ENCODE assay signal across 21 mouse cellular contexts in genomic region chr6:4892417-4892816, GRCm38 (mm10). TPM values are rescaled to one million over a fixed set of nuclear protein-coding genes. Genes with fewer than 3 reads are reported as not detected.
DNase-seq lines count a peak whose midpoint lies in the region; TF ChIP-seq lines count a peak whose summit lies in the region.
"Had no signal": no experiment of that assay in that cellular context is flagged by ENCODE, and none has a peak within 500 bp of the region (broad histone marks: within the 10 kb centered on the region; RNA-seq: fewer than 3 reads in every experiment).

No protein-coding gene starts in this region.

- no peaks in the 10 kb centered on the region for H3K27me3 ChIP-seq in testis, adult 2 months (ENCODE audit: control insufficient read depth, insufficient read depth, low read length)
- H3K27me3 ChIP-seq in limb, embryonic 10.5 days (ENCODE audit: low read depth, poor library complexity, severe bottlenecking) = no peaks in the 10 kb centered on the region
- H3K27me3 ChIP-seq: heart, embryonic 12.5 days; liver, embryonic 12.5 days had no signal

- no peak for TF ChIP-seq POLR2A in testis, adult 2 months (IDR thresholded peaks at IDR 0.05; ENCODE audit: control insufficient read depth, low read depth, low read length)

- H3K27ac ChIP-seq in testis, adult 2 months (ENCODE audit: control insufficient read depth, insufficient read depth, low read depth, low read length) = no peak overlapping the region
- H3K27ac ChIP-seq in limb, embryonic 10.5 days = peak overlapping the region; percentile 80
- H3K27ac ChIP-seq: gastrocnemius, adult 2 months; hindbrain, embryonic 14.5 days; layer of hippocampus, adult 2 months; liver, embryonic 12.5 days had no signal

- peak overlapping the region; percentile 42 for H3K4me3 ChIP-seq in testis, adult 2 months (ENCODE audit: control insufficient read depth, low read depth, low read length)
- no peak overlapping the region for H3K4me3 ChIP-seq in limb, embryonic 10.5 days
- H3K4me3 ChIP-seq: gastrocnemius, adult 2 months; heart, embryonic 12.5 days; layer of hippocampus, adult 2 months; liver, embryonic 12.5 days had no signal

- DNase-seq in testis, postnatal 14 days (ENCODE audit: low spot score) = no peak
- DNase-seq in embryo, embryonic 10 days (ENCODE audit: low spot score) = peak; percentile 71
- DNase-seq in limb, embryonic 10.5 days (ENCODE audit: low spot score) = peak; percentile 78
- DNase-seq in right cerebral cortex, adult 2 months (ENCODE audit: low spot score in 2 of 2) = no peak
- DNase-seq in kidney, postnatal 10 days = no peak
- DNase-seq in frontal cortex, adult 2 months (ENCODE audit: extremely low spot score in 1 of 2, low spot score in 1 of 2) = no peak
- DNase-seq: cerebellum, adult 2 months; cerebellum, postnatal 36 days; forebrain, postnatal 0 days; gastrocnemius, adult 2 months; heart, postnatal 14 days; lung, adult 2 months; lung, postnatal 4 days; right cerebral cortex, postnatal 25 days; thymus, adult 2 months had no signal

- no peaks in the 10 kb centered on the region for H3K9me3 ChIP-seq in limb, embryonic 10.5 days (replicated peaks)
- H3K9me3 ChIP-seq: G1E; heart, embryonic 12.5 days; liver, embryonic 12.5 days had no signal

- 11% methylated on average over 11 of the region's 11 CpGs for WGBS in limb, embryonic 10.5 days

- no peak for TF ChIP-seq CTCF in testis, adult 2 months (IDR thresholded peaks at IDR 0.05; ENCODE audit: control insufficient read depth, insufficient read depth, insufficient replicate concordance, low read depth, low read length)

- H3K36me3 ChIP-seq in testis, adult 2 months (ENCODE audit: control insufficient read depth, insufficient read depth, low read length) = no peaks in the 10 kb centered on the region
- 0 out of 2 replicates have a peak, but pooled peaks cover 2% of the 10 kb centered on the region for H3K36me3 ChIP-seq in limb, embryonic 10.5 days
- H3K36me3 ChIP-seq: G1E; heart, embryonic 12.5 days; liver, embryonic 12.5 days had no signal

- H3K4me1 ChIP-seq in testis, adult 2 months (ENCODE audit: control insufficient read depth, insufficient read depth, low read length) = peaks cover 13% of the 10 kb centered on the region
- H3K4me1 ChIP-seq in limb, embryonic 10.5 days = peaks cover 22% of the 10 kb centered on the region

RNA-seq across cellular contexts. Expression of gene Ppp1r9a, which starts 10.3 kb away (rescaled TPM):
- polyA plus RNA-seq in testis, adult 2 months (2012; rRNA removed) = 6.1 and 8.5 TPM in 2 replicates
- 21.8 and 28.5 TPM in 2 replicates for polyA plus RNA-seq in limb, embryonic 10.5 days (2016; fragmentation: Nextera tagmentation; extraction: Ambion mirVana)
- 52.0 TPM in 2 replicates for polyA plus RNA-seq in frontal cortex, adult 2 months (2012; rRNA removed)

Comparison
In these comparisons a context has a peak if more than half of its experiments do, and no peak if none do; other contexts are left out.
1. DNase-seq: peak in embryo, embryonic 10 days (single experiment) and limb, embryonic 10.5 days (single experiment); none in testis, postnatal 14 days (single experiment), right cerebral cortex, adult 2 months (0 of 2), kidney, postnatal 10 days (single experiment) and frontal cortex, adult 2 months (0 of 2).